Mouse (Mus musculus): Measurements from ENCODE around the gene Rapgef4.
A peak's percentile ranks its signal among the peaks of the same experiment; 100 is the strongest.
"Not testable (repeated sequence)": the region's sequence is repeated elsewhere in the genome, so short reads cannot be mapped to it uniquely, and the experiment has no call there.

Rapgef4 gene

GRCm38 (mm10) chr2:72125786-72126185 lies 144.7 kb downstream of the Rapgef4 start:
- no peak for DNase-seq

DNA sequence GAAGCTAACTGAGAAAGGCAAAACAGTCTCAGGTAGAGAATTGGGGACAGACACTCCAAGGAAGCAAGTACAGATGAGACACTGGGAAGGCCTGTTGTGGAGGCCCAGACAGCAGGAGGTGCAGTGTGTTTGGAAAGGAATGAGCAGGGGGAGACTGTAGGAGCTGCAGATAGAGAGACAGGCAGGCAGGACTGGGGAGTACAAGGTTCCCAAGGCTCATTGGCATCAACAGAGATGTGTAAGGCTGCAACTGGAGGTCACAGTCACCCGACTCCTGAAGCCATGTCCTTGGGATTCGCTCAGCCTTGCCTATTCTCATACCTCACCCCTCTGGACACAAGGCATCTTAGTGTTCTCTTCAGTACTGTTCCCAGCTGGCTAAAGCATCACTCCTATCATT lies 145.4 kb downstream of the Rapgef4 start:
- no peak for DNase-seq

DNA sequence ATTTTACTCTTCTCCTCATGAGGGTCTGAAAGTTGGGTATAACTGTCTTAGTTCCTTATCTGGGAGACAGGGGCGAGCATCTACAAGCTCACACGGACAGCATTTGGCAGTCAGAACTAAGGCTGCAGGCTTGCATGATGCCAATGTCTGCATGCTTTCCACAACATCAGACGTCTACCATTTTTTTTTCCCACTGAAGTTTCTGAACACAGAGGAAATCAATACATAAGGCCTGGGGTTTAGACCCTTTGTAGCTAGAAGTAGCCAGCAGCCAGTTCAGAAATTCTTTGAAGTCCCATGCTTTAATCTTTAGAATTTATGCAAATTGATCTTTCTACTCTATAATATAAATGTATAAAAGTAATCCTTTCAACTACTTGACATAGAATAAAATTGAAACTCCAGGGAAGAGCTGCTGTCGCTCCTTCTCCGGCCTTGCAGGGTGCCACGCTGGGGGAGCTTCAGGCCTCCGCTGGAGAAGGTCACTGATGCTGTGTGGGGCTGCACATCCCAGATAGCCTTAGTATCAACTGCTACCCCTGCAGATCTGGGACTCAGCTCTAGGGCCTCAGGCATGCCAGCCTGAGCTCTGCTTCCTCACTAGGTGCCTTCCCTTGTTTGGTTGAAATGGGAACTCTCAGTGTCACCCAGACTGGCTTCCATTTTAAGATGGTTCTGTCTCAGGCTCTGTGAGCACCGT lies 148.7 kb downstream of the Rapgef4 start:
- DNase-seq, result no peak

DNA sequence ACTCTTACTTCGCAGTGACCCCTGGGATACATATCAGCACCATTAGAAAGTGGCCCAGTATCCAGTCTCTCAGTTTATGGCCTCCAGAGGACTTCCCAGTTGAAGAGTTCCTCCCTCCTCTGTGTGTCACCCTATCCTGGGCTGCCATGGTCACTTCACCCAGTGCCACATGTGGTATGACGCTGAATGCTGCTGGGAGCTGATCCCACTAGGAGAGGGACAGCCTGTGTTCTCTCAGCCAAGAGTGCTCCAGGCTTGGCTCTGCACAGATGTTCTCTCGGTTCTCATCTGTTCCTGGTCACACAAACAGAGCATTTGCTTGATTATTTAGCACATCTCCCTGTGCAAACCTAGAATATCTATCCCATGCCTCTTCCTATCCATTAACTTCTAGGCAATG lies 151.2 kb downstream of the Rapgef4 start:
- no peak for DNase-seq

- no peak for DNase-seq
Measured at GRCm38 (mm10) chr2:72136045-72136444, 155.0 kb downstream of the Rapgef4 start.

GRCm38 (mm10) chr2:72136486-72137264 lies 155.6 kb downstream of the Rapgef4 start:
- DNase-seq, result peak; percentile 28

GRCm38 (mm10) chr2:72139863-72140845 lies 159.1 kb downstream of the Rapgef4 start:
- DNase-seq, result no peak

- no peak for DNase-seq
Measured at GRCm38 (mm10) chr2:72141091-72141490, 160.1 kb downstream of the Rapgef4 start.

DNA sequence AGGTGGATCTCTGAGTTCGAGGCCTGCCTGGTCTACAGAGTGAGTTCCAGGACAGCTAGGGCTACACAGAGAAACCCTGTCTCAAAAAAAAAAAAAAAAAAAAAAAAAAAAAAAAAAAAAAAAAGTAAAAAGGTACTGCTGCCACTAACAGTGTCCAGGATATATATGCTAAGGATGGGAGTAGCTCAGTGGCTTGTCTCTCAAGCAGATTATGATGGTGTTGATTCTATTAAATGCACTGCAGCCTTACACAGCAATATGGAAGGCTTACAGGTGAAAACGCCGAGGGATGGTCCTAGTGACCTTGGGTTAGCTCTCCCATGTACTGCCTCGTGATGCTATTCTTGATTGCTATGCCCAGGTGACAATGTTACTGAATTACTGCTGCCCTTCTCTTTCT lies 160.7 kb downstream of the Rapgef4 start:
- not testable (repeated sequence) for DNase-seq

DNA sequence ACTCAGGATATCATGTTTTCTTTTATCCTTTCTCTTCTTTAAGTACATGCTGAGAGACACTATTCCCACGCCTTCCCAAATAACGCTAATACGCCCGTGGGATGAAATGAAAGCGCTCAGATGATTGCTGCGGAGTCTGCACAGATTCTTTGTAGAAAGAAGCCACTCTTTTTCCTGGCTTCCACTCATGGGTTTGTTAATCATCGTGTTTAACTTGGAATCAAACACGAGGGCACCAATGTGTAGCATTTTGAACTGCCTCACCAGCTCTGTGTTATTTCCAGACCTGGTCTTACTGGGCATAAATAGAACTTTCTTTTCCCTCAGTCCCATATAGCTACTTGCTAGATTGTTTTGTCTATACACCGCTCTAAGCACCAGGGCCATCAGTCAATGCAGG lies 162.4 kb downstream of the Rapgef4 start:
- DNase-seq, result no peak

DNA sequence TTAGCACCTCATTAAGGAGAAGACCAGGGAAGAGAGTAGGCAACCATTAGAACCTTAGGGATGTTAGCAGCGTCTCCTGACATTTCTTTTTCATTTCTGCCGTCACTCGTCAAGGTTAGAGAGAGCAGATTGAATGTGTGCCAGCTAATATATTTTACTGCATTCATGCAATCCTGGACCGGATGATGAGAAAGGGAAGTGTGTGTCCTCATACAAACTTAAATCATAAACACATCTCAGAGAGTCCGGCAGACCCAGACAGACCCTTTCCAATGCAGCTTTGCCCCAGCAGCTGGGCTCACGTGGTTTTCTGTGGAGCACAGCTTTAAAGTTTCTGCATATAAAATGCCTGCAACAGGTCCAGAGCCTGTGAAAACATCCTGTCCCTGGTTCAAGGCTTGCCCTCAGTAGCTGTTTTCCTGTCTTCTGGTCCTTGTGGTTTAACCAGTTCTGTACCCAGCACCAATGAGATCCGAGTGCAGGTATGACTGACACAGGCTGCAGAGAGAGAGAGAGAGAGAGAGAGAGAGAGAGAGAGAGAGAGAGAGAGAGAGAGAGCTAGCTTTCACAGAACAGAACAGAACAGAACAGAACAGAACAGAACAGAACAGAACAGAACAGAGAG lies 163.6 kb downstream of the Rapgef4 start:
- no peak for DNase-seq

- no peak for DNase-seq
Measured at GRCm38 (mm10) chr2:72145281-72145875, 164.3 kb downstream of the Rapgef4 start.

DNA sequence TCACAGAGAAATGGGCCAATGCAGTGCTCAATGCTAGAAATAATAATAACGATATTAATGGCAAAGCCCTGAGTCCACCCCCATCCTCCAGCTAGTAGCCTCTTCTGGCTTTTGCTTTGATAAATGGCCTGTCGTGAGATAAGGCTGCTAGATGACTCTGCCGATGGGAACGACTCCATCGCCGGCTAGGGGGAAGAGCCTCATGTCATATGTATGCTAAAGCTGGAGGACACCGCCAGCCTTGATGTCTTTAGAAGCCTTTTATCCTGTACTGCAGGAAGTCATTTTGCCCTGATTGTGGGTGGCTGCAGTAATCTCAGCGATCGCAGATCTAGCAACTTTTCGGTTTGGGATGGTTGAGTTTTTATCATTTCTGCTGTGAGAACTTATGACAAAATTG lies 165.0 kb downstream of the Rapgef4 start:
- no peak for DNase-seq

DNA sequence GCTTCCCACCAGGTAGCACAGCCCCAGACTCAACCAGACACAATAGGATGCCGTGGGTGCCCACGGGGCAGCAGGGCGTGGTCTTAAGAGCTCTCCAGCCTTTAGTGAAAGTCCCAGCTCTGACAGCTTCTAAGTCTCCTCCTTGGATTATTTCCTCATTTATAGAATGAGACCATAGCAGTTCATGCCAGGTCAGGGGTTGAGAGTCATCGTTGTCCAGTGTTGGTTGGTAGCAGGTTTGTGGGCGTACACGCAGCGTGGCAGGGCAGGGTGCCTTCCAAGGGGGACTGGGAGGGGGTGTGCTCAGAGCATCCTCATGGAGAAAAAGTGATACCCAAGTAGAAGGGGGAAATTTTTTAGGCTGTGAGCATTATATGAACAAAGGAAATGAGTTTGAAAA lies 166.2 kb downstream of the Rapgef4 start:
- no peak for DNase-seq

GRCm38 (mm10) chr2:72147695-72148094 lies 166.7 kb downstream of the Rapgef4 start:
- DNase-seq, result no peak

DNA sequence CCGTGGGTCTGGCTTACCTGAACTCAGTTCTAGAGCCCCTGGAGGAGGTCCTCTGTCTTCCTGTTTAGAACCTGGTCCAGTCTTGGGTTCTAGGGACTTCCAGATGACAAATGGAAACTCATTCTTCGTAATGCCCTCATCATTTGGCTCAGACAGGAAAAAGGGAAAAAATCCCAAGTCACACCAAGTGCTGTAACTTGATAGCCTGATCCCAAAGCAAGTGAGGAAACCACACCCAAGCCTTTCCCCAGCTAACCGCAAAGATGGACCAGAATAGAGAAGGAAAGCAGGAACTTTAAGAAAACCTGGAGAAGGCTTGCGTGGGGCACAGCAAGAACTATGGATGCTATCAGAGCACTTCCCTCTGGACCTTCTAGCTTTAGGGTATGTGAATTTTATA lies 167.6 kb downstream of the Rapgef4 start:
- DNase-seq, result no peak

GRCm38 (mm10) chr2:72149059-72149458 lies 168.0 kb downstream of the Rapgef4 start:
- peak; percentile 87 for DNase-seq

- DNase-seq, result no peak
Measured at GRCm38 (mm10) chr2:72151792-72152554, 170.9 kb downstream of the Rapgef4 start.

- DNase-seq, result no peak
Measured at GRCm38 (mm10) chr2:72152746-72153145, 171.7 kb downstream of the Rapgef4 start.

GRCm38 (mm10) chr2:72153851-72154250 lies 172.8 kb downstream of the Rapgef4 start:
- no peak for DNase-seq

GRCm38 (mm10) chr2:72155102-72155773 lies 174.2 kb downstream of the Rapgef4 start:
- DNase-seq, result no peak

Measured in lung, postnatal 14 days (tissue).